Mouse (Mus musculus) thymus, adult 2 months (tissue): ENCODE measurements at regions not wholly inside any gene's neighbourhood (a gene's known extent, or its start where the extent isn't known, plus 50 kb on each side); places are given as distances from the start of the nearest gene placed in this dataset.

Experiments used
- CTCF ChIP-seq: fragments of 200-500 bp; IDR thresholded peaks from 2 replicates; pipeline ENCODE4 v1.5.1; 2012; ENCODE audit warnings: mild to moderate bottlenecking, control low read depth, low read length, moderate library complexity, borderline replicate concordance; ENCODE audit not compliant: control insufficient read depth, poor library complexity, insufficient read depth; ENCODE audit errors: extremely low read depth
- POLR2A ChIP-seq: fragments of 200-500 bp; IDR thresholded peaks from 2 replicates; pipeline ENCODE4 v1.6.1; 2012; ENCODE audit warnings: mild to moderate bottlenecking, low read length, control low read depth, moderate library complexity; ENCODE audit not compliant: control insufficient read depth, poor library complexity, insufficient read depth; ENCODE audit errors: extremely low read depth

GRCm38 (mm10) chr13:99114565-99114964 lies 70.1 kb upstream of the Zfp366 start:
- TF ChIP-seq POLR2A (no peak), CTCF (no peak)
